1 mouse cellular context compared by ENCODE assay signal in genomic region chr5:24685366-24686093, GRCm38 (mm10).
TF ChIP-seq lines count a peak whose summit lies in the region.

TSS of gene Nub1 (plus strand) at chr5:24685532.

TF ChIP-seq in MEL, 35 proteins besides CTCF, POLR2A, EP300 and RAD21 (continued from another document):
- TF ChIP-seq SMC3 (IDR thresholded peaks at IDR 0.05; ENCODE audit: low read depth, low read length) (no peak), NELFE (IDR thresholded peaks at IDR 0.05; ENCODE audit: low read depth, low read length) (peak; percentile 79), ELF1 (IDR thresholded peaks at IDR 0.05; ENCODE audit: low read depth, low read length) (peak; percentile 89), MYB (IDR thresholded peaks at IDR 0.05; ENCODE audit: low read depth, low read length) (no peak), TAL1 (IDR thresholded peaks at IDR 0.05; ENCODE audit: low read length) (no peak), POLR2AphosphoS2 (IDR thresholded peaks at IDR 0.05; ENCODE audit: low read length) (peak; percentile 84)
